ENCODE assay signal across 10 mouse cellular contexts in genomic region chr4:141394751-141395150, GRCm38 (mm10). TPM values are rescaled to one million over a fixed set of nuclear protein-coding genes. Genes with fewer than 3 reads are reported as not detected.
DNase-seq lines count a peak whose midpoint lies in the region; ATAC-seq and TF ChIP-seq lines count a peak whose summit lies in the region.
"Had no signal": no experiment of that assay in that cellular context is flagged by ENCODE, and none has a peak within 500 bp of the region (broad histone marks: within the 10 kb centered on the region; RNA-seq: fewer than 3 reads in every experiment).

No protein-coding gene starts in this region.

- no peaks in the 10 kb centered on the region for H3K27me3 ChIP-seq in kidney, postnatal 0 days (ENCODE audit: insufficient read depth, low read length)
- H3K27me3 ChIP-seq in embryonic facial prominence, embryonic 13.5 days, result peaks cover 17% of the 10 kb centered on the region
- H3K27me3 ChIP-seq in limb, embryonic 15.5 days, result no peaks in the 10 kb centered on the region; the same call in 1 of the 2 replicates
- H3K27me3 ChIP-seq: Patski had no signal

- H3K9me3 ChIP-seq in kidney, postnatal 0 days (replicated peaks; ENCODE audit: low read length), result no peaks in the 10 kb centered on the region
- no peaks in the 10 kb centered on the region for H3K9me3 ChIP-seq in embryonic facial prominence, embryonic 13.5 days
- no peaks in the 10 kb centered on the region for H3K9me3 ChIP-seq in limb, embryonic 15.5 days

- no peak overlapping the region for H3K4me3 ChIP-seq in kidney, postnatal 0 days (replicated peaks; ENCODE audit: low read depth, low read length)
- H3K4me3 ChIP-seq in embryonic facial prominence, embryonic 13.5 days, result no peak overlapping the region
- H3K4me3 ChIP-seq in limb, embryonic 15.5 days, result no peak overlapping the region

- 0 out of 2 replicates have a peak, but pooled peaks cover 4% of the 10 kb centered on the region for H3K4me1 ChIP-seq in kidney, postnatal 0 days (replicated peaks; ENCODE audit: insufficient read depth, low read length)
- H3K4me1 ChIP-seq in embryonic facial prominence, embryonic 13.5 days, result peaks cover 11% of the 10 kb centered on the region
- H3K4me1 ChIP-seq in limb, embryonic 15.5 days, result peaks cover 13% of the 10 kb centered on the region; the same call in 1 of the 2 replicates

- peak overlapping the region; percentile 37 for H3K4me2 ChIP-seq in kidney, postnatal 0 days (ENCODE audit: low read length)
- H3K4me2 ChIP-seq in embryonic facial prominence, embryonic 13.5 days, result peak overlapping the region; percentile 42
- H3K4me2 ChIP-seq in limb, embryonic 15.5 days, result peak overlapping the region; percentile 22; the same call in 1 of the 2 replicates

- DNase-seq in embryo, embryonic 10 days (ENCODE audit: low spot score), result peak; percentile 46
- no peak for DNase-seq in embryo, embryonic 9.5 days (ENCODE audit: extremely low spot score)
- peak; percentile 41 for DNase-seq in kidney, postnatal 0 days (ENCODE audit: low spot score)
- DNase-seq in kidney, adult 9 months, result no peak
- DNase-seq in adipocyte (ENCODE audit: low spot score), result no peak
- no peak for DNase-seq in spleen, postnatal 4 days (ENCODE audit: low spot score in 2 of 2)
- DNase-seq: right cerebral cortex, postnatal 14 days had no signal

- no peaks in the 10 kb centered on the region for H3K36me3 ChIP-seq in kidney, postnatal 0 days (ENCODE audit: insufficient read depth, low read length)
- no peaks in the 10 kb centered on the region for H3K36me3 ChIP-seq in embryonic facial prominence, embryonic 13.5 days
- H3K36me3 ChIP-seq in limb, embryonic 15.5 days, result no peaks in the 10 kb centered on the region

- 15% methylated on average over 16 of the region's 16 CpGs for WGBS in kidney, postnatal 0 days
- WGBS in embryonic facial prominence, embryonic 13.5 days, result 18% methylated on average over 16 of the region's 16 CpGs
- WGBS in limb, embryonic 15.5 days, result 15% methylated on average over 16 of the region's 16 CpGs

- ATAC-seq in kidney, postnatal 0 days (replicated peaks; ENCODE audit: low FRiP score, low read depth), result peak; percentile 41
- no peak; the same call in 1 of the 2 replicates for ATAC-seq in embryonic facial prominence, embryonic 13.5 days (ENCODE audit: insufficient number of reproducible peaks, insufficient read depth, low FRiP score, low TSS enrichment, low read depth)
- no peak for ATAC-seq in limb, embryonic 15.5 days (ENCODE audit: insufficient number of reproducible peaks, low FRiP score, low TSS enrichment, low read depth)
- ATAC-seq: Patski had no signal

- H3K27ac ChIP-seq in kidney, postnatal 0 days, result no peak overlapping the region
- no peak overlapping the region for H3K27ac ChIP-seq in embryonic facial prominence, embryonic 13.5 days
- H3K27ac ChIP-seq in limb, embryonic 15.5 days, result no peak overlapping the region

- TF ChIP-seq CTCF in kidney, postnatal 0 days (IDR thresholded peaks at IDR 0.05; ENCODE audit: low read depth), result no peak

- 0 out of 2 replicates have a peak overlapping the region, but pooled peaks have one; percentile 9 for H3K9ac ChIP-seq in kidney, postnatal 0 days (ENCODE audit: low read depth, low read length)
- H3K9ac ChIP-seq in embryonic facial prominence, embryonic 13.5 days, result no peak overlapping the region
- H3K9ac ChIP-seq in limb, embryonic 15.5 days, result no peak overlapping the region

RNA-seq across cellular contexts. Expression of gene Clcnka, which starts 3.8 kb away (rescaled TPM):
- 57.7 and 58.1 TPM in 2 replicates for polyA plus RNA-seq in kidney, postnatal 0 days (2015; fragmentation: Nextera tagmentation; extraction: Ambion mirVana)
- polyA plus RNA-seq in embryonic facial prominence, embryonic 13.5 days (2015; fragmentation: Nextera tagmentation; extraction: Ambion mirVana), result 0.18 and 0.39 TPM in 2 replicates
- polyA plus RNA-seq in limb, embryonic 15.5 days (2015; fragmentation: Nextera tagmentation; extraction: Ambion mirVana), result 0.33 and 1.2 TPM in 2 replicates

RNA-seq across cellular contexts. Expression of gene Clcnkb, which starts 21.1 kb away (rescaled TPM):
- 155 and 161 TPM in 2 replicates for polyA plus RNA-seq in kidney, postnatal 0 days (2015; fragmentation: Nextera tagmentation; extraction: Ambion mirVana)
- polyA plus RNA-seq in embryonic facial prominence, embryonic 13.5 days (2015; fragmentation: Nextera tagmentation; extraction: Ambion mirVana), result not detected in 2 replicates
- not detected in 2 replicates for polyA plus RNA-seq in limb, embryonic 15.5 days (2015; fragmentation: Nextera tagmentation; extraction: Ambion mirVana)

RNA-seq across cellular contexts. Expression of gene Hspb7, which starts 25.8 kb away (rescaled TPM):
- 0.29 and 0.41 TPM in 2 replicates for polyA plus RNA-seq in kidney, postnatal 0 days (2015; fragmentation: Nextera tagmentation; extraction: Ambion mirVana)
- polyA plus RNA-seq in embryonic facial prominence, embryonic 13.5 days (2015; fragmentation: Nextera tagmentation; extraction: Ambion mirVana), result 0.63 TPM in 1 of 2 replicates, not detected in the other
- polyA plus RNA-seq in limb, embryonic 15.5 days (2015; fragmentation: Nextera tagmentation; extraction: Ambion mirVana), result 1.7 and 5.4 TPM in 2 replicates

RNA-seq across cellular contexts. Expression of gene Fam131c, which starts 26.7 kb away (rescaled TPM):
- 2.8 and 3.1 TPM in 2 replicates for polyA plus RNA-seq in kidney, postnatal 0 days (2015; fragmentation: Nextera tagmentation; extraction: Ambion mirVana)
- polyA plus RNA-seq in embryonic facial prominence, embryonic 13.5 days (2015; fragmentation: Nextera tagmentation; extraction: Ambion mirVana), result 1.7 and 2.9 TPM in 2 replicates
- 1.6 and 1.9 TPM in 2 replicates for polyA plus RNA-seq in limb, embryonic 15.5 days (2015; fragmentation: Nextera tagmentation; extraction: Ambion mirVana)

RNA-seq across cellular contexts. Expression of gene Srarp, which starts 41.2 kb away (rescaled TPM):
- polyA plus RNA-seq in kidney, postnatal 0 days (2015; fragmentation: Nextera tagmentation; extraction: Ambion mirVana), result 0.41 and 0.47 TPM in 2 replicates
- polyA plus RNA-seq in embryonic facial prominence, embryonic 13.5 days (2015; fragmentation: Nextera tagmentation; extraction: Ambion mirVana), result not detected in 2 replicates
- not detected in 2 replicates for polyA plus RNA-seq in limb, embryonic 15.5 days (2015; fragmentation: Nextera tagmentation; extraction: Ambion mirVana)

Comparison
In these comparisons a context has a peak if more than half of its experiments do, and no peak if none do; other contexts are left out.
1. DNase-seq: peak in embryo, embryonic 10 days (single experiment) and kidney, postnatal 0 days (single experiment); none in embryo, embryonic 9.5 days (single experiment), kidney, adult 9 months (single experiment), adipocyte (single experiment) and spleen, postnatal 4 days (0 of 2).
2. RNA of gene Clcnka, which starts 3.8 kb away (polyA plus RNA-seq): 57.7 to 58.1 TPM in kidney, postnatal 0 days; 0.33 to 1.2 TPM in limb, embryonic 15.5 days and 0.18 to 0.39 TPM in embryonic facial prominence, embryonic 13.5 days; every median in the first group is over 10 times any median in the second.
3. RNA of gene Clcnkb, which starts 21.1 kb away (polyA plus RNA-seq): 155 to 161 TPM in kidney, postnatal 0 days; not detected in limb, embryonic 15.5 days and not detected in embryonic facial prominence, embryonic 13.5 days; every median in the first group is over 100 times any median in the second.
4. Peak in every context shown above with its lines, with median percentiles within 50 percentile points of each other: H3K4me2 ChIP-seq.